Mouse (Mus musculus): ENCODE data around the gene 2900011O08Rik.

- TF ChIP-seq CTCF (IDR thresholded peaks at IDR 0.05; ENCODE audit: low read depth) (no peak), EP300 (IDR thresholded peaks at IDR 0.05; ENCODE audit: low read depth) (no peak)
Measured at GRCm38 (mm10) chr16:14120941-14121340, 134.5 kb downstream of the 2900011O08Rik start.
